Mouse (Mus musculus) cortical plate, adult 2 months (tissue): ENCODE results near the gene Pced1a.

Experiments
- CTCF ChIP-seq: fragments of 200-500 bp; IDR thresholded peaks from 2 replicates; pipeline ENCODE4 v1.5.1; 2011; ENCODE audit warnings: mild to moderate bottlenecking, control low read depth, low read length; ENCODE audit not compliant: insufficient read depth; ENCODE audit errors: extremely low read depth
- POLR2A ChIP-seq: fragments of 200-500 bp; IDR thresholded peaks from 2 replicates; pipeline ENCODE4 v1.6.1; 2011; ENCODE audit warnings: mild to moderate bottlenecking, low read length, control low read depth; ENCODE audit not compliant: insufficient read depth; ENCODE audit errors: extremely low read depth

GRCm38 (mm10) chr2:130425112-130425511 is 611 bp upstream of the Pced1a start:
- TF ChIP-seq POLR2A: no peak
- no peak for TF ChIP-seq CTCF
